Mouse (Mus musculus) urinary bladder, postnatal 4 days (tissue): Measurements from ENCODE around the gene Clybl.

Experiments used
- DNase-seq, 2 experiments: peaks; one replicate each; pipeline ENCODE4 v3.0.0; 2021 to 2022; ENCODE audit warnings: low spot score in 2 of 2

The Clybl gene

DNA sequence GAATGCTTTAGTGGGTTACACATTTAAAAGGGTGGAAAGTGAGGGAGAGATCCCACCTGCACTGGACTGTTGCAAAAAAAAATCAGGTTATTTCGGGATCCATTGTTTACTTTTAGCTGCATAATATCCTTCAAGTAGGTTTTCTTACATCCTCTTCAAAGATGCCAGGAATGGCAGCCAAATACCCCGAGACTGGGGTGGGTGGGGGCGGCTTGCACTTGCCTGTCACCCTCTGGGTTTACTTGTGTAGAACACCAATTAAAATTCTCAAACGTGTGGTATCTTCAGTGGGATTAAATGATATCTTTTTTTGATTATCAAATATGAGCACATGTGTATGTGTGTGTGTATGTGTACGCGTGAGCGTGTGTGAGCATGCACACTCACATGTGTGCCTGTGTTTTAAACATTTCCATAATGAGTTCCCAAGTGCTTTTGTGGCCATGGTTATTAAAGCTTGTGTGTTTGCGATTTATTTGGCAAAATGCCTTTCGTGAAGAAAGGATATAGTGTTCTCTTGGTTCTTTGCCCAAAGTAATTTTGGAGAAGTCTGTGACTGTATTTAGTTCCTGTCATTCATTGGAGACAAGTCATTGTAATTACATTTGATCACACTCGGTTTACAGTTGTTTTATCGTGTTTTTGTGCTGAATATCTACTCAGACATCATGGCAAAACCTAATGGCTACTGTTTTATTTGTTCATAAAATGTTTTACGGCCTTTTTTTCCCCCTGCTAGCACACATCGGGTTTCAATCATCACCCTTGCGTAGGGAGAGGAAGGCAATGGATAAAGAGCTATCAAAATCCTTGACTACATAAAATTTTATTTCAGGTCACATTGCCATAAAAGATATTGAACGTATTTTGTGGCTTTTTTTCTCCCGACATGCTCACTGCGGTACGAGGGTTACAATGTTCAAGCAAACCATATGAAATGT lies 65.7 kb downstream of the Clybl start:
- DNase-seq = no peak

DNA sequence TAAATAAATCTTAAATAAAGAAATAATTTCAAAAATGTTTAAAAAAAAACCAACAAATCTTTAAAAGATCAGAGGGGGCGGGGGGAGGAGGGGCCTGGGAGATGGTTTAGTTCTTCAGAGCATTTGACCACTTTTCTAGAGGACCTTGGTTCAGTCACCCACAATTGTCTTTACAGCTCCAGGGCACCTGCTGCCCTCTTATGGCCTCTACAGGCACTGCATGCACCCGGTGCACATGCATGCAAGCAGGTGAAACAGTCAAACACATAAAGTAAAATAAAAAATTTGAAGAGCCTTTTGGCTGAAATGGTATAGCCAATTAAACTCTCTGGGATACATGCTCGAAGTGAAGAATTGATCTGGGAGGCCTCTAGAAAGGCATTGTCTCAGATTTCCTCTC lies 67.6 kb downstream of the Clybl start:
- DNase-seq = no peak

DNA sequence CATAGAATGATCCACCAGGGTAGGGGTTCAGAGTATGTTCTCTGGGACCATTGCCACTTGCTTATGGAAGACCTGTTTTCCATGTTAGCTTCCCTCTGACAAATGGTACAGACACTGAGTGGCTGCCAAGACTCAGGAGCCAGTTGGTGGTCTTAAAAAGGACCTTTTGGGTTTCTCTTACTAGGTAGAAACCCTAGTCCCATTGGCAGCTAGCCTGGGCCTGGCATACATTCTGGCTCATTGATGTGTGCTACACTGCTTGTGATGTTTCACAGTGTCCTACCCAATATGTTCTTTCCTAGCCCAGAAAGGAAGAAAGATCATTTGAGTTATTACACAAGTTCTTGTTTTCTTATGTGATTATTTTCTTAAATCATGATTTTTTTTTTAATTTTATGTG lies 69.8 kb downstream of the Clybl start:
- DNase-seq = no peak

DNA sequence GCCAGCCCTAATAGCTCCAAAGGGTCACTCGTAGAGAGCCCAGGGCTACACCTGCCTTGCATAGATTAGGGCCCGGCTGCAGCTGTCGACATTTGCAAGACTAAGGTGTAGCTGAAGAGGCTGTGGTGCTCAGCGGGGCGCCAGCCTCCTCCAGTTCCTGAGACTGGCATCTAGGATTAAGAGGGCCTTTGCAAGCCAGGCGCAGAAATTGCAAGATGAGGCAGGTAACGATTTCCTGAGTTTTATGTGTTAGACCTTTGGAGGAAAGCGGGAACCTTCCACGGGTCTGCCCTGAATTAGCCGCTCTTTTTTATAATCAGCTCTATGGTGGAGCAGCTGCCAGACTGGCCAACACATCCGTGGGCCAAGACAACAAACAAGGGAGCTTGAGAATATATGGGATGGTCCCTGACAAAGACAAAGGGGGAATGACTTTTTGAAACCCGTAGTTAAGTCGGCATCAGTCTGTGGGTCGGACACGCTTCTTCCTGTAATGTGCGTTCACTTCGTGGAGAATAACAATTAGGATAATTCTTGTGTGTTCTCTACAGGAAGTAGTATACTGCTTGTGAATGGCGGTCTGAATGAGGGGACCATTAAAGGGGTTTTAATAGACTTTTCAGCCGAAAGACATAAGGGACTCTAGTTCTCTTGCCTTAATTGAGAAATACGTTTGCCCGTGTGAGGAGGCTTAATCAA lies 74.2 kb downstream of the Clybl start:
- no peak for DNase-seq

DNA sequence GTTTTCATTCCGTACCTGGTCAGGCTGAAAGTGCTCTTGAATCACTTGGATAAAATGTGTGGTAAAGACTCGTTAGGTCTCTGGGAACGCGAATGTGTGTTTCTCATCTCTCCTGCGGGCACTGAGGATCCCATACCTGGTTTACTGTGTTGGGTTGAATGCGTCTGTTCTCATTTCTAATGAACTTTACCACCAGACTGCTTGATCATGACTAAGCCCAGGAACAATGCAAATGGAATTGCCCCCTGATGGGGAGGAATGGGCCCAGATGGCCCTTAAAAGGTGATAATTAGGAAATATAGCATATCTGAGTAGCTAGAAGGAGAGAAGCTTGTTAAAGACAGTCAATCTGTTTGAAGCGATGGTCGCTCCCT lies 74.7 kb downstream of the Clybl start:
- no peak for DNase-seq

DNA sequence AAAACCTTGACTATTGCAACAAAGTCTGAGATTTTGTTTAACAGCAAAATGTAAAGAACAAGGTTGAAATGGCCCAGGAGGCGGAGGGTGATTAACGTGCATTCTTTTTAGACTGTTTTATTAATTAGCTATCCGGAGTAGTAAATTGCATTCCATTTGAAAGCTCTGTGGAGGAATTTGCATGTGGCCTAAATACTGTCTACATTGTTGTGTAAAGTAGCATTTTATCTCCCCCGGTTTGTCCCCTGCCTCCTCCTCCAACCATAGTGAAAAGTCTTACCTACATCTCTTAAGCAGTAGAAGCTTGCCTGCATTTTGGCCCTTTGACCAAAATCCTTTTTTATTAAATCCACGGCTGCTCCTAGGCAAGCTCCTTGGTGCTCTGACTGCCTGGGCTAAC lies 76.8 kb downstream of the Clybl start:
- DNase-seq = no peak

DNA sequence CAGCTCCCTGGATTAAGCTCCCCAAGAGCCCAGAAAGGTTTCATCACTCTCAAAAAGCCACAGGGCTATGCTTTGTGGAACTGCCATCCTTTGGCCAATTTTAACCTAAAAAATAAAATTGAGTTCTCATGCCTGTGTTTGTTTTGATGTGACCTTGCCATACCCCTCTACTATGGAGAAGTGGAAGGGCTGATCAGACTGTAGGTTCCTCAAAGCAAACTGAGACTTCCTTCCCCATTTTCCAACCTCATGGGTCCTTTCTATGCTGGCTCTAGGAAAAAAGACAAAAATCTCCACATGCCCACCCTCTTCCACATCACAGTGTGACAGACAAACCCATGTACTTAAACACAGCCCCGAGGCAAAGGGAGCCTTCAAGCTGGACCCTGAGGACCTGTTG lies 79.7 kb downstream of the Clybl start:
- DNase-seq = no peak

DNA sequence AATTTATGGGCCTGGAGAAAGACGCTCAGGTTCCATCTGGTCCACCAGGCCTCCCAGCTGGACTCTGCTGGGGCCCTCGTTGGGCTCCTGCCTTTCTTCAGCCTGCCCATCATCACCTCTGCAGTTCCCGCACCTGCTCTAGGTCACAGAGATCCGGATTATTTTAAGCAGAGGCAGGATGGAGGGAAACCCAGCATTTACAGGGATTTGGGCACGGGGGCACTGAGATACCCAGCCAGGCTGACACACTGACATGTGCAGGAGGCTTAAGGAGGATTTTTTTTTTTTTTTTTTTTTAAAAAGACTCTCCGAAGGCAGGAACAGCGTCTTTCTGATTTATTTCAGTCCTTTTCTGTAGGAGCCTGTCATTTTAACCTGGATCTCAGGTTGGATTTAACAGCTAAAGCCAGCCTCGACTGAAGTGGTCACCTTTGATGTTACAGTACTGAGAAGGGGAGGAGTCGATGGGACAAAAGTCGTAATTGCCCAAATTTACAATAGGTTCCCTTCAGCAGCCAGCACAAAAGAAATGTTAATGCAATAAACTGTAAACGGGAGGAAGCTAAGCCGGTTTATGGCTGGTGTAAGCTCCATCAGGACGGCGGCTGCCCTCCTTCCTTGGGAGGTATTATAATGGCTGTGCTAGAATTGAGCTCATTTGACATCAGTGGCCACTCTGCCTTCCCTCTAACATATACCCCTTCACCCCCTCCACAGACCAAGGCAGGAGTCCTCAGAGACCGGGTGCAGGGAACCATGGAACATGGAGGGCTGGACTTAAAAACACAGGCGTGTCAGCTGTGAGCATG lies 81.6 kb downstream of the Clybl start:
- DNase-seq = no peak

DNA sequence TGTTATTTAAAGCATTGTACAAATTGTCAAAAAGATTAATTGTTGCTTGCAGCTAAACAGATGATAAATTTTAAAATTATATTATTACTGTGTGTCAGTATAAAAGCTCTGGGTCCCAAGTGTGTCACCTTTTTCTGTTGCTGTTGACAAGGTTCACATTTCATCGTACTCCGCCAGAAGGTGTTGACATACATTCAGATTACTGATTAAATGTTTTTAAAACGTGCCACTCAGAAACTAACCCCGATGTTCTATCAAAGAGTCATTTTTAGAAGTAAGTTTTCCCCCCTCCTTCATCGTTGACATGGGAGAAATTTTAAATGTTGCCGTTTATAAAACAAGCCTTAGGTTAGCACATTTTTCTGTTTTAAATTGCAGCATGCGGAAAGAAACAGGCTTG lies 83.7 kb downstream of the Clybl start:
- no peak for DNase-seq

DNA sequence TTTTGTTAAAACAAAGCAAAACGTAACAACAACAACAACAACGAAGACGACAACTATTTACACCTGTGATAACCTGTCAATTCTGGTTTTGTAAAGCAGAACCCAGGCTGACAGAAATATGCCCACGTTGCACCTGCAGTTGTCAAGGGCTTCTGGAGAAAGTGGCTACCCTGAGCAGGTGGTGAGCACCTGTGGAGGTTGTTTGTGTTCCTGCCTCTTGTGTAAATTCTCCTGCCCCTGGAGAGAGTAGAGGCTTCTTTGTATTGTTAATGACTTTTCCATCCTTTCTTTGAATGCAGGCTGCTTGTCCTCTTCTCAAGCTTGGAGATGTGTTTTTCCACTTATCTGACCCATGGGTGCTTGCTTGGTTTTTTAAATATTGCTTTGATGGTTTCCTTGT lies 86.1 kb downstream of the Clybl start:
- no peak for DNase-seq

DNA sequence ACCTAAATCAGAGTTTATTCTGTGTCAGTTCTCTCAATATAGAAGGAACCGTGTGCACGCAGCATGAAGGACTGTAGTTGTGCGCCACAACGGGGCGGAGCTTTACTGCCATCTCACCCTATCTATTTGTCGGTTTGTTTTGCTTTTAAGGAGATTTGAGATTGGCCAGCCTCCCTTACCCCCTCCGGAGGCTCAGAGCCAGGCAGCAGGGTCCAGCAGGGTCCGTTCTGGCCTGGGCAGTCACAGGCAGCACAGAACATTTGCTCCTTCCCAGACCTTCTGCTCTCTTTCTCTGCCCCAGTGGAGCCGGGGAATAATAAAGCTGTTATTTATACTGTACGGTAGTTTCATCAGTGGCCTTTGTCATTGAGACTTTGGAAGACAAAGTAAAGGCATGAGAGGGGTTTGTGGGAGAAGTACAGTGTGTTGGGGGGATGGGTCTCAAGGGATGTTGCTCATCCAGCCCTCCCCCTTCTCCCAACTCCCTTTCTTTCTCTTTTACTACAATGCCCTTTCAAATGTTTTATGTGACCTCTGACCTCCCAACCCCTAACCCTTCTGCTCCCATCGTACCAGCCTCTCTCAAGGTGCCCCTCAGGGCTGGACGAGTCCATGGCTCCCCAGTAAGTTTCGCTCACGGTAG lies 89.7 kb downstream of the Clybl start:
- no peak for DNase-seq

DNA sequence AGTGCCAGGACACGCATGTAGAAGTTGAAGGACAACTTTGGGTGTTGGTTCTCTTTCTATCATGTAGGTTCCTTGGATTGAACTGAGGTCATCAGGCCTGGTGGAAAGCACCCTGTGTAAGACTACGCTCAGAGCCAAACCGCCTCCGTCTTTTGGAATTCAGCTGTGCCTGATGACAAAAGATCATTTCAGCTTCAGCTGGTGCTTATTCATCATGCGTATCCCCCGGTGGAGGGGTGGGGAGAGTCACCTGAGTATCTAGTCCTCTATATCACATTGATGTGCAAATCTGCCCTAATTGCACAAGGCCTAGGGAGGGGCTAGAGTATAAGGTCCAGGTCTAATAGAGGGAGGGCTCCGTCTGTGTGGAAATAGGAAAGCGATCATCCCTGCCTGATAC lies 95.6 kb downstream of the Clybl start:
- no peak for DNase-seq

DNA sequence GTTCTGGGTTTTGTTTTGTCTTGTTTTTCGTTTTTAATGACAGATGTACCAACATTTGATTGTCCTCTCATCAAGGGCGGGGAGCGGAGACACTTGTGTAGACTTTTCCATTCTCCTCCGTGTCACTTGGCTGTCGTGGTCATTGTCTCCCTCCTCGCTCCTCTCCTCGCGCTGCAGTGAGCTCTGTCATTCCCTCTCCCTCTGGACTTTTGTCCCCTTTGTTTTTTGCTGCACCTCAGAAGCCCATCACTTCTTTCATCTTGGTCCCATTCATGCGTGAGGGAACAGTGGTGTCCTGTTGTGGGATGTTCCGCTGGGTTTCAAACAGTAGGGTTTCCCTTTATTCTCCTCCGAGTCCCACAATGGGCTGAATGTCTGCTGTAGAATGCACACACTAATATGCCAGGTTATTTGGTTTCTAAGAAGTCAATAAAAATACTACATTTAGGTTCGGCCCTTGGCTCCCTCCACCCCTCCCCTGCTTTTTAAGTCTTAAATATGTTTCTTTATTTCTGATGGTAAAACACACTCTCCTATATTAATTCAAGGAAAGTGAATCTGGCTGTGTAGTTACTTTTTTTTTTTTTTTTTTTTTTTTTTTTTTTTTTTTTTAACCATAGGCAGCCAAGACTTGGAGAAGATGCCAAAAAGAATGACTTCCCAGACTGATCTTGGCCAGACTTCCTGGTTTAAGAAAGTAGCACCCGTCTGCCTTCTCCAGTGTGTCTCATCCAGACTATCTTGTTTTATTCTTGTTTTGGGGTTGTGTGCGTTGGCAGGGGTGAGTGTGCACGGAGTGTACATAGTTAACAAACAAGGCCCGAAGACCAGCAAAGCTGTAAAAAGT lies 98.2 kb downstream of the Clybl start:
- no peak for DNase-seq

DNA sequence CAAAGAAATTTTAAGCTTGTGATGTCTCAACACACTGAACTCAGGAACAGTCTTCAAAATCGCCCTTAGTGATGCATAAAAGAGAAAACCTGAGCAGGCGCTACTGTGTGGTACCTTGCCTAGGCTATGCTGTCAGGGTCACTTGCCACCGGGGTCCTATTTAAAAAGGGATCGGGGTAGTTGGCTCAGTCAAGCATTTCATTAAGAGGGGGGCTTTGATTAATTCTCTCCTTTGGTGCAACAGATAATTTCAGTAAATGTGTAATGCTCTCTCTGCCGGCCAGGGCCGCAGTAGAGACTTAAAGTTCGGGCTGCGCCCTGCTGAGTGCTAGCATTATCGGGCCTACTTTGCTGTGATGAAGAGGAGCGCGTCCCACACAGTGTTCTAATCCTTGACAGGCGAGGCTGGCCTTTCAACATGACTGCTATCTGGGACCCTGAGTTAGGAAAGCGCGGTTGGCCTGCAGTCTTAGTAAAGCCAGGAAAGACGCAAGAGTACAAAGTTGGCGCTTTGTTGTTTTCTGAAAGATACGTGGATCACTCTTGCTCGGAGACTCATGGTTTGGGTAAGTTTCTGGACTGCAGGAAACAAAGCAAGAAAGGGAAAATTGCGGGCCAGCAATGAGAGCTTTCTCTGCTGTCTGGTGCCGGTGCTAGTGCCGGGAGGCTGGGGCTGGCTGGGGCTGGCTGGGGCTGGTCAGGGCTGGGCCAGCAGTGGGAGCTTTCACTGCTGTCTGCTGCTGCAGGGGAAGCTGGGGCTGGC lies 99.0 kb downstream of the Clybl start:
- DNase-seq = no peak

DNA sequence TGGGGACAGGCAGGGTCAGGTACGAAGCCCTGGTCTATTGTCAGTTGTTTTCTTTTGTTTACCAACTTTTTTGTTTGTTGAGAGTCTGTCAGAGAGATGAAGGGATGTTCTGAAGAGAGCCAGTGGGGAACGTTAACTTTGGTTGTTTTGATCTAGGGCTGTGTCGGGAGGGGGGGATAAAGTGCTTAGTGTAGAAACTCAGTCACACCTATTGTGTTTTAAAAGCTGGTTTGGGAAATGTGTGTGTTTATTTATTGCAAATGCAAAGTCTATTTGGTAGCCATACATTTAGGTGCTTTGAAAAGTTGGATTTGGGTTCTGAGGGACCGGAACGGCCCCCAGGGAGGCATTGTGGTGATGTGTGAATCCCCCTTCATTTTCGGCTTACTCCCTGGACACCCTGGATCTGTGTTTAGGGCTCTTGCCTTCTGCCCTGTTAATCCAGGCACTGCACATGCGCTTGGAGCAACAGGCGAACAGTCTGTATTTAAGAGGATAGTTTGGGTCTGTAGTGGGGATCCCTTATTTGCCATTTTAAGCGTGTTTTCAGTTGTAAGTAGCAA lies 99.6 kb downstream of the Clybl start:
- DNase-seq = no peak

DNA sequence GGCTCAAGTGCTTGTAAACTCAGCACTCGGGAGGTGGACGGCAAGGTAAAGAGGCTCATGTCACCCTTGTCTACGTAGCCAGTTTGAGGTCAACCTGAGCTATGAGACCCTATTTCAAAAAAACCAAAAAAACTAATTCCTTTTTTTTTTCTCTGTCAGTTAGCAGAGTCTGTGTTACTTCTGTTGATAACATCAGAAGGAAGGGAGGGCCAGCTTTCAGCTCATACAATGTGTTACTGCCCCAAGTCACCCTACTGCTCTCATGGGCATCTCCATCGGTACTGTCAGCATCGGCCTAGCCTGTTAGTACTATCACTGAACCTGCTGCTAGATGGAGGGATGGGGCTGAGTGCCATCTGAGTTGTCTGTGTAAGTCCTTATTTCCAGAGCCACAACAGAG lies 102.5 kb downstream of the Clybl start:
- DNase-seq = no peak

DNA sequence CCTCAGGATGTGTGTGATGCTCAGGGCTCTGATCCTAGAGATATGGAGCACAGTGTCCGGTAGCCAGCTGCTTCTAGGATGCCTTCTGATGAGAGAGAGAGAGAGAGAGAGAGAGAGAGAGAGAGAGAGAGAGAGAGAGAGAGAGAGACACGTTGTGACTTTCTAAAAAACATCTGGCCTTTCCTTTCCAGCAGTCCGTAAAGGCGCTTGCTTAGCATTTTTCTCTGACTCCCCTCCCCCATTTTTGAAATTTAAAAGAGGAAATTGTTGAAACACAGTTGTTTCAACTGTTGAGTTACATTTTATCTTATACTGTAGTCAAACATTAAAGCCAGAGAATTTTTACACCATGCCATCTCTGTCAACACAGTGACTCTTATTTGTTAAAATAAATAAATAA lies 114.9 kb downstream of the Clybl start:
- DNase-seq = no peak

DNA sequence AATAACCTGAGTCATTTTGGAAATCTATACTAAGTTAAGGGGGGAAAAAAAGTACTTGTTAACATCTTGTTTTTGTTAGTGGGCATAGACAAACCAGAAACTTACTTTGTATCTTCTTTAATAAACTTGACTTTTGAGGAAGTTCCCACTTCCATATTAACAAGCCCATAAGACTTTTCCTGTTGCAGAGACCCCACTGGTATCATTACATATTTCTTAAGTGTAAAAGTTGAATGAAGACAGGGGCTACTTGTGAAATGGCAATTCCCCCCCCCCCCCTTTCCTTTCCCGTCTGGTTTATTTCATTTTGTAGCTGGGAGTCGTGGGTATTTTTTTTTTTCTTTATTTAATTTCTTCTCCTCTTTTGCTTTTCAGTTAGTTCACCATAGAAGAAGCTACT lies 115.4 kb downstream of the Clybl start:
- DNase-seq = no peak

DNA sequence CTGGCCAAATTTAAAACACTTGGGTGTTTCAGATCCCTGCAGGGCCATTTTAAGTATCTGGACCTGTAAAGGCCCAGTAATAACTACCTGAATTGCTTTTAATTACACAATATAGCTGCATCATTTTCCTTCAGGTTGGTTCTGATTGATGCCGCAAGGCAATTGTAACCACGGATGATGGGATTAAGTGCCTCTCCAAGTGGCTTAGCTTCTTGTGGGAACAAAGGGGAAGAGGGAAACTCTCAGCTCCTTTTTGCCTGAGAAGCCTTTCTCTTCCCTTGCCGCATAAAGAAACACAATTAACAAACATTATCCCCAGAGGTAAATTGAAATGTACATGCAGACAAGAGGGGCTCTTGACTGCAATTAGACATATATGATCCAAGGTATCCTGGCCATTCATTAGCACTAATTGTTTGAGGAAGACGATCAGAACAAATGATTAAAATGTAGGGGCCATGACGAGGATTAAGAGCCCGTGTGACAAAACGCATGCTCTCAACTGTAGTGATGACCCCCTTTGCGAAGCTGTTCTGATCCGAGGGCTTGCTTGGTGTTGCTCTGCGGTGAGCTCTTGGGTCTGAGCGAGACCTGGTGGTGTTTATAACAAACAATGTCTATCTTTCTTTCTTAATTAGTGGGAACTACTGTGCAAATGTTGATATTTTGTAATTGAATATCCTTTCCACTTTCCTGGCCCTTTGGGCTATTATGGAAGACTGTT lies 116.0 kb downstream of the Clybl start:
- DNase-seq = no peak
